Mouse (Mus musculus): ENCODE results near the gene Manf.

Gene Manf

DNA sequence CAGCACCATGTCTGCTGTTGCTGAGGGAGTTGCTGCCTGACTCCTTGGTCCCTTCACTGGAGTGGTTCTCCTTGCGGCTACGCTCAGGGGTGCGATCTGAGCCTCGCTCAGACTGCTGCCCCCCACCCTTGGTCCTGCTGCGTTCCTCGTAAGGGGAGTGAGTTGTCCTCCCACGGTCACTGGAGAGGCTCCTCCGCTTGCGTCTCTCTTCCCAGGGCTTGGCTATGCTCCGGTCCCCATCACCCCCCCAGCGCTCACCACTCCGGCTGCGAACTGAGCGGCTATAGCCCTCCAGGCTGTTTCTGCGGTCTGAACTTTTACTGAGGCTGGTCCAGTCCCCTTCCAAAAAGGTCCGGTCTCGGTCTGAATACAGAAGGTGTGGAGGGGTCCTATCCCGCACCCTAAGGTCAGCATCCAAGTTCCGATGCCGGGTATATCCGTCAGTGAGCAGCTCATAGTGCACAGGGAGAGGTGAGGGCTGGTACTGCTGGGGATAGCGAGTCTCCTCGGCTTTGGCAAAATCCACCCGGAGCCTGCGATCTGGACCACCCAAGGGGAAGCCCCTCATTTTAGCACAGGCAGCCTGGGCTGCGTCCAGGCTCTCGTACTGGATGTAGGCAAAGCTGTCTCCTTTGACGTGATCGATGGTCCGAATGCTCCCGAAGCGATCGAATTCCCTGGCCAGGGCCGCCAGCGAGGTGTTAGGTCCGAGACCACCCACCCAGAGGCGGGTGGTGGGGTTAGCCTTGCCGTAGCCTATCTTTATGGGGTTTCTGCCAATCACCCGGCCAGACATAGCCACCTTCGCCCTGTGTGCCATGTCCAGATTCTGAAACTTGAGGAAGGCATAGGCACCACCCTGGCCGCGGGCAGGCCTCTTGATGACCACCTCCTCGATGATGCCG lies 6.5 kb downstream of the Manf start:
- ATAC-seq (ENCODE audit: low TSS enrichment): no peak; the same call in 1 of the 2 replicates

DNA sequence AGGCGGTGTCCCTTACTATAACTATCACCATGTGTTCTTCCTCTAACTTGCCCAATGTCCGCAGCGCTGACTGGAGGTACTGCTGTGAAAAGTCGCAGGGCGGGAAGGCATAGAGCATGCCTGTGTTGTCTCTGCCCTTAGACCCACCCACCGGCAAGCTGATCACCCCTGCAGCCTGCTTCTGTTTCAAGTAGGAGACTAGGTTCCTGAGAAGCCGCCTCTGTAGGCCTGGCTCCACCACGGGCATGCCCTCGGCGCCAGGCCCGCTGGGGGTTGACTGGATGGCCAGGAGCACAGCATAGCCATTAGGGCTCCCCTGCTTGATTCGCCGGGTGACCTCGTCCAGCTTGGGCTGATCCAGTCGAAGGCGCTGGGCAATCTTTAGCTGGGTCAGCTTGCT lies 7.5 kb downstream of the Manf start:
- ATAC-seq (ENCODE audit: low TSS enrichment): no peak

DNA sequence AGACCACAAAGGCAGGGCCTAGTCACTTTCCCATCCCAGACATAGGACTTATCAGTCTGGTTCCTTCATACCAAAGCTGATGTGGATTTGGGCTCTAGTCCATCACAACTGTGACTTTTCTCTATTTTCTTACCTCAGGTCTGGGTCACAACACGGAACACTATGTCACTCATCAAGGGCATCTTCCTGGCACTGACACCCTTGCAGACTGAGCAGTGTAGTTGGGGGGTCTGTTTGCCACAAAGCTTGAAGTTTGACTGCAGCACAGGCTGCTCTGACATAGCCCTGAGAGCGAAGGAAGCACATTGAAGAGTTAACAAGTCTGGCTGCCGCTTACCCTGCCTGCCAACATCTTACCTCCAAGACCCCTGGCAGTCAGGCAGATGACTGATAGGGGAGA lies 8.7 kb downstream of the Manf start:
- ATAC-seq (ENCODE audit: low TSS enrichment): no peak

DNA sequence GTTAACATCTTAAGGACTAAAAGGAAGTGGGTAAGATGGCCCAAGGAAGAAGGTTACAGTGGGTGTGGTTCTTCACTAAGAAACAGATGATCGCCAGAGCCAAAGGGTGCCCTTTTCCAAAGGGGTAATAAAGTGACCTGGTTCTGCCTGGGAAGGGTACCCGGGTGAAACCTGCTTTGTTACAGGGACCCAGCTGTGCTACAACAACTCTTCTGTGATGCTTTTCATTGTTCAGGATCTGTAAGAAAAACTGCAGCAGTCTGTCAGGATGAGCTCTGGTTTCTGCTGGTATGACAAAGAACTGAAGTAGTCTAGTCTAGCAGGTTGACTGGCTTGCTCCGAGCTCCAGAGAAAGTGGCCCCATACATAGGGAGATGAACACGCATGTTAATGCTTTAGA lies 9.6 kb downstream of the Manf start:
- ATAC-seq (ENCODE audit: low TSS enrichment): no peak

DNA sequence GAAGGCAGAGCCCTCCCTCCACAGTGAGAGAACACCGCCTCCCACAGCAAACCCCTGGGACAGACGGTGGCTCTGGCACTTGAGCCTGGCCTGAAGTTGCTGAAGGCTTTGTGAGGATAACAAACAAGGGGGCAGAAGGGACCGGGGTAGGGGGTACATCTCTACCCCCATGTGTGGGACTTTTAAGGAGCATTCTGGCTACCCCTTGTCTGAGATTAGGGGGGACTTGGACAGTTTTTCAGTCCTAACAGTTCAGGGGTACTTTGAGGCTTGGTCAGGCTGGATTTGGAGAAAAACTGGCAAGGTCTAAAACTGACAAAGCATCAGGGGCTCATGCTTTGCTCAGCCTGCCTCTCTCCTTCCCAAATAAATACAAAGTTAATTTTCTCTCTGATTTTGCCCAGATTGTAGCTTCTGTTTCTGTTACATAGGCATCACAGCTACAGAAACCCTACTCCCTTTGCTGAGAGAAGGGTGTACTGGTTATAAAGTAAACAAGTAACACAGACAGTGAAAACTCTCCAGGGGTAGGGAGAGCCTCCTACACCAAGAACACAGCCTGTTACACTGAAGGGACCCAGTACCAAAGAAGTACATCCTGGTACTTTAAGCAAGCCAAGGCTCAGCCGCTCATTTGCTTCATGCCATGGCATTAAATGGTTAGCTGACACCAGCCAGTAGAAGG lies 10.6 kb downstream of the Manf start:
- no peak for ATAC-seq (ENCODE audit: low TSS enrichment)

DNA sequence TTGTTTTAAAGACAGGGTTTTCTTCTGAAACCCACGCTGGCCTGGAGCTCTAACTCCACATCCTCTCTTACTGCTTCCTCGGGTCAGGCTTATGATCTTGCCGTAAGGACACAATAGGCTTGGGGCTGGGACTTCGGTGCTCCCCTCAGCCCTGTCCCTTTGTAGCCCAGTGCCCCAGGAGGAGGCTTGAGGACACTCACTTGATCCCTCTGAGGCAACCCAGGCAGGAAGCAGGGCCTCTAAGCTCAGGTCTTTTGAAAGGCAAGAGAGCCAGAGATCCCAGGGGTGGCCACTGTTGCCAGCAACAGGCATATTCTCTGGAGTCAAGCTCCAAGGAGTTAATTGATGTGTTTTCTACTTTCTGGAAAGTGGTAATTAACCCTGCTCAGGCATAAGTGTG lies 12.3 kb downstream of the Manf start:
- no peak for ATAC-seq (ENCODE audit: low TSS enrichment)

DNA sequence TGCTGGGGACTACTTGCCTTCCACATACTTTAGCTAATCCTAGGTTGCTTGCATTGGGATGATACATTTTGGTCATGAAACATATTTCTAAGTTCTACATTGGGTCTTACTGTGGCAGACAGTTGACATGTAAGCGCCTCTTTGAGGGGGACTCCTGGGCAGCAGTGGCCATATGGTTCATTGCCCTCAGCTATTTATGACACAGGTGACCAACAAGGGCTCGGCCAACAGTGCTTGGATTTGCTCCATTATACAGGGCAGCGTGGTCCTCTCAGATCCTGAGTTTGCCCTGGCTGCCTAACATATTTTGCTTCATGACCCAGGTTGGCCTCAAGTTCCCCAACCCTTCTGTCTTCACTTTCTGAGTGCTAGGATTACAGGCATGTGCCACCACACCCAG lies 15.1 kb downstream of the Manf start:
- ATAC-seq (ENCODE audit: low TSS enrichment): no peak

DNA sequence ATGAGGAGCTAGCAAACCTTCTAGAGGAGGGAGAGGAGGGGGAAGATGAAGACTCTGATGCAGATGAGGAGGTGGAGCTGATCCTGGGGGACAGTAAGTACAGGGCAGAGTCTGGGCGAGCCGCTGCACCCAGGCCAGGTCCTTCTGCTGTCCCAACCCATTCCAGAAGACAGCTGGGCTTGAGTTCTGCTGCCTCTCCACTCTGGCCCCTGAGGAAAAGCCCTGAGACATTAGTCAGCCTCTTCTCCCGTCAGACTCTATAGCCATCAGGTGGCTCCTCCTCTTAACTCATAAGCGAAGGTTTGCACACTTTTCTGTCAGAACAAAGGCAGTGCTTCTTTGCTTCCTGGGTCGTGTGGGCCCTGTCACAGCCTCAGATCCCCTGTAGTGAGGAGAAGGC lies 17.6 kb downstream of the Manf start:
- no peak for ATAC-seq (ENCODE audit: low TSS enrichment)

DNA sequence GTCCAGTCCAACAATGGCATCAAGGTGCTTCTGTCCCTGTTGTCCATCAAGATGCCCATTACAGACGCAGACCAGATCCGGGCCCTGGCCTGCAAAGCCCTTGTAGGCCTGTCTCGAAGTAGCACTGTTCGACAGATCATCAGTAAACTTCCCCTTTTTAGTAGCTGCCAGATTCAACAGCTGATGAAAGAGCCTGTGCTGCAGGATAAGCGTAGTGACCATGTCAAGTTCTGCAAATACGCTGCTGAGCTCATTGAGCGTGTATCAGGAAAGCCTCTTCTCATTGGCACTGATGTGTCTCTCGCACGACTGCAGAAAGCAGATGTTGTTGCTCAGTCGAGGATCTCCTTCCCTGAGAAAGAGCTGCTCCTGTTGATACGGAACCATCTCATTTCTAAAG lies 33.7 kb downstream of the Manf start:
- ATAC-seq (ENCODE audit: low TSS enrichment): no peak

DNA sequence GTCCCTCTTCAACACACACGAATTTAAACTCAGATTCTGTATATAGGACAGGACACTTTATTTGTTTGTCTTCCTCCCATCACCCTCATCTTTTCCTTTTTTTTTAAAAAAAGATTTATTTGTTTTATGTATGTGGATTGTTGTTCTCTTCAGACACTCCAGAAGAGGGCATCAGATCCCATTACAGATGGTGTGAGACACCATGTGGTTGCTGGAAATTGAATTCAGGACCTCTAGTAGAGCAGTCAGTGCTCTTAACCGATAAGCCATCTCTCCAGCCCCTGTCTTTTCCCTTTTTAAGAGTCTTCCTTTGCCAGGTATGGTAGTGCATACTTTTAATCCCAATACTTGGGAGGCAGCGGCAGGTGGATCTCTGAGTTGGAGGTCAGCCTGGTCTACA lies 35.1 kb downstream of the Manf start:
- no peak for ATAC-seq (ENCODE audit: low TSS enrichment)

DNA sequence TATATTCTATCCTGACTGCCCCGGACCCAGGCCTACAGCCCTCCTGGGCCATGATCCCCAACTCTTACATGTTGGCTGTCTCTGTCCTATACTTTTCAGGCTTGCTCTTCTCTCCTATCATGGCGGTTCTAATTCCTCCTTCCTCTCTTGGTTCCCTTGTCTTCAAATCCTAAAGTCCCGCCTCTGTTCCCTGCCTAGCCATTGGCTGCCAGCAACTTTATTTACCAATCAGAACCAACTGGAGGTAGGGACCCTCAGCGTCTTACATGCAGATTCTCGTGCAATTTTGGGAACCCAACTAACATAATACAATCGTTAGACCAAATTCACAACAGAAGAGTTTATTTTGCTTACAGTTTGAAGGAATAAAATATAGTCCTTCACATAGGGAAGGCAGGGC lies 49.0 kb downstream of the Manf start:
- ATAC-seq (ENCODE audit: low TSS enrichment): no peak

DNA sequence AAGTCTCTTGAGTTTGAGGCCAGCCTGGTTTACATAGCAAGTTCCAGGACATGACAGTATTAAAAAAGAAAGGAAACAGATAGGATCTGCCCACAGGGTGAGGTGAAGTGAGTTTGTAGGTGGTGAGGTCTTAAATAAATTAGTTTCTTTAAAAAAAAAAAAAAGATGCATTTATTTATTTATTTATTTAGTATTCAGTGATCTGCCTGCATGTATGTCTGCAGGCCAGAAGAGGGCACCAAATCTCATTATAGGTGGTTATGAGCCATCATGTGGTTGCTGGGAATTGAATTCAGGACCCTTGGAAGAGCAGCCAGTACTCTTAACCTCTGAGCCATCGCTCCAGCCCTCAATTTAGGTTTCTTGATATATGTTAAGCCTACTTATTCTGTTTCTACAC lies 51.2 kb downstream of the Manf start:
- no peak for ATAC-seq (ENCODE audit: low TSS enrichment)

DNA sequence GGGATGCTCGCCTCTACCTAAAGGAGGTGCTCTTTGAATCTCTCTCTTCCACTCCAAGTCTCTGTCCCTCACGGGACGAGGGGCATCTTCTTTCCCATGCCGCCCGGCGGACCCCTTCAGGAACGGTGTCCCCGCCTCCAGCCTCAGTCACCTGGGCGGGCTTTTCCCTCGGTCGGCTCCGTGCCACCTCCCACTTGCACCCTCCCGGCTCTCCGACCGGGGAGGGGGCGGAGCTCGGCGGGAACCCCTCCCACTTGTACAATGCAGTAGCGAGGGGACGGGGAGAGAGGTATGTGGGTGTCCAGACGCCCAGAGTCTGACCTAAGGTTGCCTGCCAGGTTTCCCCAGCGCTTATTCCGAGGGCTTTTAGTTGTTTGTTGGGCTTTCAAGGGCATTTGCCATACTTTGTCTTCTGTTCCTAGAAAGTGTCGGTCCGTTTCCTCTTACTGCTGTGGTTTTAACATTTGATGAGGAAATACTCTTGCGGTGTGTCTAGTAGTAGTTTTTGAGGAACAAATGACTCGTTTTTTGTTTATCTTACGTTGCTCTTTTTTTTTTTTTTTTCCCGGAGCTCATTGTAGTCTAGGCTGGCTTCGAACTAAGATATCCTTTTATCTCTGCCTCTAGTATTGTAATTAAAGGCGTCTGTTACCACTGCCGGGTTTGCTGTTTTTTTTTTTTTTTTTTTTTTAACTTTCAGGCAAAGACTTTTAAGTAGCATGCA lies 69.2 kb downstream of the Manf start:
- peak; percentile 55 for ATAC-seq (ENCODE audit: low TSS enrichment)

DNA sequence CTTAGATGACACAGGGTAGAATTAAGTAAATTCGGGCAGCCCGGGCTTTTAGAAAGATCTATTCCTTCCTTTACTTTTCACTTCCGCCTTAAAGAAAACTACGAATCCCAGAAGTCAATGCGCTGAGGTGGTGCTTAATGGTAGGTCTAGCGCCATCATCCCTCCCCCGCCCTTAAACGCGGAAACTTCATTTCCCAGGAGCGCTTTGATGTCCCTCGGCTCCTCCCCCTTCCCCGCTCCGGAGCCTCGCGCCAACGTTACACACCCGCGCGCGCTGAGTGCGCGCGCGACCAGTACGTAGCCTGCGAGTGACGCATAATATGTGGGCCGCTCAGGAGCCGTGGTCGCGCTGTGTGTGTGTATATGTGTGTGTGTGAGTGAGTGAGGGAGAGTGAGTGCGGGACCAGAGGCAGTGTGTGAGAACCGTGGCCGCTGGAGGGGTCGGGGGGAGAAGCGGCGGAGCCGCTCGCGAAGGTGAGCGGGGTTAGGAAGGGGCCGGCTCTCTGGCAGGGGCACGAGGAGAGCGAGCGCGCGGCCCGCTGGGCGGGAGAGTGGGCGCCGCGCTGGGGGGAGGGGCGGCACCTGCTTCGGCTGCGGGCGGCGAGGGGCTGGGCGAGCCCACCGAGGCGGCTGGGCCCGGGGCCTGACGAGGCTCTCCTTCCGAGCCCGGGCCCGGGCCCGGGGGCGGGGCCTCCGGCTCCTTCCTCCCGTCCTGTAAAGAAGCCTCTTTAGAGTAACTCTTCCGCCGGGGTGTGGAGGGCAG lies 70.0 kb downstream of the Manf start, which contains the start of gene Dcaf1:
Dcaf1 (plus strand) TSS at position 257 of the 763 bp plus-strand sequence.
- peak; percentile 98 for ATAC-seq (ENCODE audit: low TSS enrichment)

DNA sequence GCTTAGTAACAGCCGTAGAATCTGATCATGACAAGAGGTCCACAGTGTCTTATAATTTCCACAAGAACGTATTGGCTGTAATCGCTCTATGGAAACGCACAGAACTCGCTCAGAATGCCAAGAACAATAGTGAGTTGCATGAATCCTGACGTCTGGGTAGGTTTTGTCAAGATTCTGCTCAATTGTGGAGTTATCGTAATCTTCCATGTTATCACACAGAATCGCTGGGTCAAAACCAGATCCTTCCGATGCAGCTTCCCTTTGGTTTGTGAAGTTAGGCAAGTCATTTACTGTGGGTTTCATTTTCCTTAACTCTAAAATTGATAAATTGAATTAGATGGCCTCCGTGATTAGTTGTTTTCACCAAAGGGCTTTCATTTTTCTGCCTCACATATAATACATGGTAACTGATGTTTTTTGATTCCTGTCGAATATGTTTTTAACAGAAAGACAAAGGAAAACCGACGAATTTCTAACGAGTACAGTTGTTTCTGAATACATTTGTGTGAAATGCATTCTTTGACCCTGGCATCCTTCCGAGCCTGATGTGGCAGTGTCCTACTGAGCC lies 70.6 kb downstream of the Manf start:
- ATAC-seq (ENCODE audit: low TSS enrichment): no peak

DNA sequence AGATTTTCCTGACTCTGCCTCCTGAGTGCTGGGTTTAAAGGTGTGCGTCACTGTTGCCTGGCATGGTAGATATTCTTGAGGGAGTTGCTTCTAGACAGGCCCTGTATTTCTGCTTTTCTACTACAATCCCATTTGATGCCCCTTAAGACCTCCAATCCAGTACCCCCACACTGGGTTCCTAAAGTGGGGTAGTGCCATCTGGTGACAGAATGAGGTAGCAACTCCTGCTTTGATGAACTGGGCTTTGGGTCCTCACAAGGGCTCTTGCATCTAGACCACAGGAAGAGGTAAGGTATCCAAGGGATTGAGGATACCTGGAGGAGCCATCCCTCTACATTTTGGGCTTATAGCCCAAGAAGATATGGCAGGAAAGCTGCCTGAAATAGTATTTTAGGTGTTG lies 72.6 kb downstream of the Manf start:
- ATAC-seq (ENCODE audit: low TSS enrichment): no peak

DNA sequence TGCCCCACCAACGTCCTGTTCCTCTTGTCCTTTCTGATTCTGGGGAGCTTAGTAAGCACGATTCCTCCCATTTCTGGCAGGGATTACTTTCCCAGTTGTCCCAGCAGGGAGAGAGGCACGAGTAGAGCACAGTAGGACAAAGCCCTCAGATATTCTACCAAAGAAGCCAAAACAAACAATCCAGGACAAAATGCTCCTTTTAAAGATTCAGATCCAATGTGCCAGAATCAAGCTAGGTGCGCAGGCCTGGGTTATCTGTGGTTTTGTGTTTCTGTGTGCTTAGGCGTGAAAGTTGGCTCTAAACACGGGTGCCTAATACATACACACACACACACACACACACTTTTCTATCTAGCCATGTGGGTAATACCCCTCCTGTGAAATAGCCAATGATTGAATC lies 73.6 kb downstream of the Manf start:
- ATAC-seq (ENCODE audit: low TSS enrichment): no peak

DNA sequence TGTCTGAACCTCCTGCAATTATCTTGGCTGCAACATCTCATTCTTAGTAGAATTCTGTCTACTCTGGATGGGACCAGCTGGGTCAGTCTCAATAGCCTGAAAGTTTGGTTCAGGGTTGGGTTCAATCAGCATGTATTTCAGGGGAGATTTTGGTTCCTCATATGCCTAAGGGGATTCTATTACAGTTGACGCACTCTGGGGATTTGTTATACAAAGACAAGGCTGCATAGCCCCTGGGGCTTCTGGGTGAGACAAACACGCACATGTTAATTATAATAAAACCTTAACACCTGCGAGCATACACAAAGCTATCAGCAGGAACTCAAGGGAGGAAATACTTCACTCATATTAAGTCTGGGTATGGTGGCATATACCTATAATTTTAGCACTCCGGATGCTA lies 85.3 kb downstream of the Manf start:
- ATAC-seq (ENCODE audit: low TSS enrichment): no peak

DNA sequence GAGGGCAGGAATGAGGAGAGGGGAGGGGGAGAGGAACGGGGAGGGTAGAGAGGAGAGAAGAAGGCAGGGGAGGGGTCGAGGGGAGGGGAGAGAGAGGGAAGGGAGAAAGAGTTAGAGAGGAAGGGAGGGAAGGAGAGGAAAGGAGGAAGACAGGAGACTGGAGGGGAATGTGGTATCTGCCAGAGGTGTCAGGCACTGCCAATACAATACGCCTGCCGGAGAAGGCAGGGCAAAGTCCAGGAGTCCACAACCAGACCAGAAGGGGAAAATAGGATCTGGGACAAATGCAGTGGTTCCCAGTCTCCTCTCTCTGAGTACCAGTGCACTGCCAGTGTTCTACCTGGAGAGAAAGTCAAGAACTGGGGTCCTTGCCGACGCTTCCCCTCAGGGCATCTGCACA lies 100.9 kb downstream of the Manf start:
- no peak for ATAC-seq (ENCODE audit: low TSS enrichment)

DNA sequence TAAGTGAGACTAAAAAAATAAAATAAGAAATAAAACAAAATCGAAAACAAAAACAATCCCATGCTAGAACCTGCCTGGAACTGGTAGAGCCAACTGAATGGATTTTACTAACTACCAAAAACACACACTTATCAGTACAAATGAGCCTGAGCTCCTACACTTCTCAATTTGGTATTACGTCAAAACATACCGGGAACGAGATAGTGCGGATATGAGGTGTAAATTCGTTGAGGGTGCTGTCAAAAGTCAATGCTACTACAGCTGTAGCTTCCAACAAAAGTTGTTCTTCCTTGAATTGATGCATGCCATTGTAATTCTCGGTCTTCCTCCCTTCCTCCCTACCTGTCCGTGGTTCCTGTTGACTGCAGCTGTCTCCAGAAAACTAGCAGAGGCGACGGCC lies 102.4 kb downstream of the Manf start:
- no peak for ATAC-seq (ENCODE audit: low TSS enrichment)

DNA sequence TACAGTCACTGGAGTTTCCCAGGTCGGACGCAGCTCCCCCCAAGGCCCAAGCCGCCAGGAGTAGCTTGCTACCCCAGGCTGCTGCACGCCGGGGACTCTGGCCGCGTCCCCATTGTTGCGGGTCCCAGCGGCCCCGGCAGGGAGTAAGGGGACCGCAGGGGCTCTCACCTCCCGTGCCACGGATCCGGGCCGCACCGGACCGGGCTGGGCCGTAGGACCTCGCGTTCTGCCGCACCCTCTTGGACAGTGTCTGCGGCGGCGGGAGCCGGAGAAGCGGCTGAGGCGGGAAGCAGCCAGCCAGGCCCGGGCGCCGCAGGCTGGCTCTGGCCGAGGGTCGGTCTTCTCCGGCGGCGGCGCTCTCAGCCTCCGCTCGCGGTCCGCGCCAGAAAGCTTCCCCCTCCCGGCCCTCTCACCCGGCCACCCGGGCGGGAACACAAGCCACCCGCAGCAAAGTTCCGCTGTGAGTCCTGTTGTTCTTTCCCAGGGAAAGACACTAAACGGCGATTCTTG lies 102.9 kb downstream of the Manf start, which contains the start of gene Rad54l2:
Rad54l2 (minus strand) TSS at position 383 of the 510 bp plus-strand sequence.
- ATAC-seq (ENCODE audit: low TSS enrichment): peak; percentile 95

Data from frontal cortex, adult (tissue).